Mouse (Mus musculus) CH12.LX (cell line): Measurements from ENCODE around the gene Armc5. TPM values are rescaled to one million over a fixed set of nuclear protein-coding genes. Genes with fewer than 3 reads are reported as not detected.

Source experiments
- DNase-seq: peaks from one replicate; pipeline ENCODE4 v3.0.0-alpha.2; 2013; ENCODE audit errors: extremely low read depth
- H3K27ac ChIP-seq: 2 replicates; pipeline ENCODE4 v1.5.1; 2012; ENCODE audit warnings: low read depth, mild to moderate bottlenecking, control low read depth, moderate library complexity; ENCODE audit not compliant: insufficient read depth
- H3K27me3 ChIP-seq: replicated peaks from 2 replicates; pipeline ENCODE3; 2012; ENCODE audit warnings: inconsistent platforms
- H3K36me3 ChIP-seq, 2 experiments: replicated peaks in 1 of 2; 2 replicates each; pipeline versions ENCODE3 to v1.6.1; 2012; ENCODE audit warnings: inconsistent platforms in 1 of 2, low read length in 1 of 2, mild to moderate bottlenecking in 1 of 2, mixed read lengths in 1 of 2, moderate library complexity in 1 of 2; ENCODE audit not compliant: control insufficient read depth in 1 of 2, insufficient read depth in 1 of 2
- H3K4me1 ChIP-seq, 2 experiments: 2 replicates each; pipeline ENCODE4 v1.6.1; 2012; ENCODE audit warnings: inconsistent platforms in 1 of 2, moderate library complexity in 1 of 2; ENCODE audit not compliant: insufficient read depth in 2 of 2, control insufficient read depth in 1 of 2
- H3K4me2 ChIP-seq: 2 replicates; pipeline ENCODE4 v1.6.1; 2012; ENCODE audit warnings: low read depth, mild to moderate bottlenecking, control low read depth; ENCODE audit not compliant: poor library complexity, insufficient read depth, severe bottlenecking
- H3K4me3 ChIP-seq, 3 experiments: fragments of 150-350 bp in 1 of 3; sonication (generic) in 1 of 3; replicated peaks in 1 of 3; 2 replicates each; pipeline versions ENCODE3 to v1.5.1; 2011 to 2012; ENCODE audit warnings: low read depth in 2 of 3, low read length in 2 of 3, mild to moderate bottlenecking in 2 of 3, moderate library complexity in 2 of 3, control low read depth in 1 of 3, improper control_type of control experiment in 1 of 3, inconsistent platforms in 1 of 3, mixed read lengths in 1 of 3; ENCODE audit not compliant: poor library complexity in 1 of 3
- H3K79me2 ChIP-seq: replicated peaks from 2 replicates; pipeline ENCODE4 v1.6.1; 2012; ENCODE audit warnings: mild to moderate bottlenecking, moderate library complexity; ENCODE audit not compliant: control insufficient read depth, poor library complexity, insufficient read depth, severe bottlenecking; ENCODE audit errors: extremely low read depth
- H3K9ac ChIP-seq: 2 replicates; pipeline ENCODE4 v1.6.1; 2012; ENCODE audit warnings: low read depth, mild to moderate bottlenecking, control low read depth, moderate library complexity; ENCODE audit not compliant: insufficient read depth
- H3K9me3 ChIP-seq: replicated peaks from 2 replicates; pipeline ENCODE3; 2012; ENCODE audit warnings: low read length, inconsistent platforms, mixed read lengths
- BHLHE40 ChIP-seq: IDR thresholded peaks from 2 replicates; pipeline ENCODE4 v1.6.1; 2011; ENCODE audit warnings: mild to moderate bottlenecking, low read depth, low read length, improper control_type of control experiment
- CHD1 ChIP-seq: IDR thresholded peaks from 2 replicates; pipeline ENCODE4 v1.6.1; 2012; ENCODE audit warnings: low read depth, low read length, improper control_type of control experiment, inconsistent platforms
- CHD2 ChIP-seq: IDR thresholded peaks from 2 replicates; pipeline ENCODE4 v1.6.1; 2011; ENCODE audit warnings: low read length, improper control_type of control experiment
- CTCF ChIP-seq, 2 experiments: IDR thresholded peaks in 1 of 2; conservative IDR thresholded peaks in 1 of 2; 2 replicates each; pipeline ENCODE4 v1.5.1; 2011 to 2012; ENCODE audit warnings: low read depth in 2 of 2, low read length in 2 of 2, improper control_type of control experiment in 1 of 2, inconsistent platforms in 1 of 2, mild to moderate bottlenecking in 1 of 2, moderate library complexity in 1 of 2
- E2F4 ChIP-seq: IDR thresholded peaks from 2 replicates; pipeline ENCODE4 v1.6.1; 2011; ENCODE audit warnings: low read depth, low read length, improper control_type of control experiment; ENCODE audit not compliant: insufficient replicate concordance
- ELF1 ChIP-seq: IDR thresholded peaks from 2 replicates; pipeline ENCODE4 v1.6.1; 2014; ENCODE audit warnings: low read depth, mild to moderate bottlenecking, inconsistent platforms, low read length, improper control_type of control experiment
- EP300 ChIP-seq: IDR thresholded peaks from 2 replicates; pipeline ENCODE4 v1.6.1; 2011; ENCODE audit warnings: low read length, improper control_type of control experiment
- ETS1 ChIP-seq: conservative IDR thresholded peaks from 2 replicates; pipeline ENCODE4 v1.6.1; 2012; ENCODE audit warnings: low read depth, mild to moderate bottlenecking, inconsistent platforms, low read length, improper control_type of control experiment, moderate library complexity
- GABPA ChIP-seq: IDR thresholded peaks from 2 replicates; pipeline ENCODE4 v1.6.1; 2012; ENCODE audit warnings: low read depth, low read length, improper control_type of control experiment, inconsistent platforms; ENCODE audit not compliant: insufficient replicate concordance
- HCFC1 ChIP-seq: IDR thresholded peaks from 2 replicates; pipeline ENCODE4 v1.6.1; 2012; ENCODE audit warnings: low read depth, mild to moderate bottlenecking, inconsistent platforms, low read length, improper control_type of control experiment
- IRF4 ChIP-seq: IDR thresholded peaks from 2 replicates; pipeline ENCODE4 v1.6.1; 2014; ENCODE audit warnings: low read depth, mild to moderate bottlenecking, inconsistent platforms, low read length, improper control_type of control experiment
- JUN ChIP-seq: IDR thresholded peaks from 2 replicates; pipeline ENCODE4 v1.6.1; 2011; ENCODE audit warnings: low read depth, mild to moderate bottlenecking, low read length, improper control_type of control experiment, moderate library complexity; ENCODE audit not compliant: insufficient read depth
- JUND ChIP-seq: conservative IDR thresholded peaks from 2 replicates; pipeline ENCODE4 v1.6.1; 2011; ENCODE audit warnings: low read depth, low read length, improper control_type of control experiment
- KAT2A ChIP-seq: IDR thresholded peaks from 2 replicates; pipeline ENCODE4 v1.6.1; 2012; ENCODE audit warnings: low read length, improper control_type of control experiment, inconsistent platforms; ENCODE audit not compliant: insufficient replicate concordance
- MAFK ChIP-seq: IDR thresholded peaks from 2 replicates; pipeline ENCODE4 v1.6.1; 2011; ENCODE audit warnings: low read length, improper control_type of control experiment; ENCODE audit not compliant: insufficient replicate concordance
- MAX ChIP-seq: IDR thresholded peaks from 2 replicates; pipeline ENCODE4 v1.6.1; 2011; ENCODE audit warnings: low read length, improper control_type of control experiment
- MAZ ChIP-seq: IDR thresholded peaks from 2 replicates; pipeline ENCODE4 v1.6.1; 2012; ENCODE audit warnings: low read depth, mild to moderate bottlenecking, inconsistent platforms, low read length, improper control_type of control experiment, moderate library complexity
- MEF2A ChIP-seq: IDR thresholded peaks from 2 replicates; pipeline ENCODE4 v1.6.1; 2014; ENCODE audit warnings: low read depth, mild to moderate bottlenecking, inconsistent platforms, low read length, improper control_type of control experiment, borderline replicate concordance
- MXI1 ChIP-seq: IDR thresholded peaks from 2 replicates; pipeline ENCODE4 v1.6.1; 2011; ENCODE audit warnings: mild to moderate bottlenecking, low read depth, low read length, improper control_type of control experiment
- MYC ChIP-seq: IDR thresholded peaks from 2 replicates; pipeline ENCODE4 v1.6.1; 2011; ENCODE audit warnings: low read depth, mild to moderate bottlenecking, improper control_type of control experiment, low read length
- NELFE ChIP-seq: IDR thresholded peaks from 2 replicates; pipeline ENCODE4 v1.6.1; 2011; ENCODE audit warnings: low read depth, low read length, improper control_type of control experiment
- NRF1 ChIP-seq: IDR thresholded peaks from 2 replicates; pipeline ENCODE4 v1.6.1; 2014; ENCODE audit warnings: low read depth, mild to moderate bottlenecking, inconsistent platforms, low read length, improper control_type of control experiment, moderate library complexity
- PAX5 ChIP-seq: IDR thresholded peaks from 2 replicates; pipeline ENCODE4 v1.6.1; 2012; ENCODE audit warnings: low read length, inconsistent platforms, mixed read lengths
- POLR2A ChIP-seq: IDR thresholded peaks from 2 replicates; pipeline ENCODE4 v1.6.1; 2011; ENCODE audit warnings: low read depth, mild to moderate bottlenecking, improper control_type of control experiment, low read length
- POLR2AphosphoS2 ChIP-seq: IDR thresholded peaks from 2 replicates; pipeline ENCODE4 v1.6.1; 2011; ENCODE audit warnings: low read depth, low read length, improper control_type of control experiment
- RAD21 ChIP-seq: IDR thresholded peaks from 2 replicates; pipeline ENCODE4 v1.6.1; 2011; ENCODE audit warnings: low read depth, mild to moderate bottlenecking, low read length, improper control_type of control experiment, moderate library complexity
- RCOR1 ChIP-seq: conservative IDR thresholded peaks from 2 replicates; pipeline ENCODE4 v1.6.1; 2012; ENCODE audit warnings: low read depth, mild to moderate bottlenecking, inconsistent platforms, low read length, improper control_type of control experiment
- SIN3A ChIP-seq: IDR thresholded peaks from 2 replicates; pipeline ENCODE4 v1.6.1; 2012; ENCODE audit warnings: low read length, improper control_type of control experiment, inconsistent platforms
- SMC3 ChIP-seq: IDR thresholded peaks from 2 replicates; pipeline ENCODE4 v1.6.1; 2011; ENCODE audit warnings: low read depth, low read length, improper control_type of control experiment
- TBP ChIP-seq: conservative IDR thresholded peaks from 2 replicates; pipeline ENCODE4 v1.6.1; 2011; ENCODE audit warnings: low read depth, low read length, improper control_type of control experiment
- TCF12 ChIP-seq: IDR thresholded peaks from 2 replicates; pipeline ENCODE4 v1.6.1; 2014; ENCODE audit warnings: low read depth, mild to moderate bottlenecking, inconsistent platforms, low read length, improper control_type of control experiment
- UBTF ChIP-seq: IDR thresholded peaks from 2 replicates; pipeline ENCODE4 v1.6.1; 2012; ENCODE audit warnings: low read depth, mild to moderate bottlenecking, inconsistent platforms, low read length, improper control_type of control experiment, moderate library complexity
- USF1 ChIP-seq: IDR thresholded peaks from 2 replicates; pipeline ENCODE4 v1.6.1; 2014; ENCODE audit warnings: low read depth, mild to moderate bottlenecking, inconsistent platforms, low read length, improper control_type of control experiment
- USF2 ChIP-seq: conservative IDR thresholded peaks from 2 replicates; pipeline ENCODE4 v1.6.1; 2011; ENCODE audit warnings: low read depth, low read length, improper control_type of control experiment
- ZC3H11A ChIP-seq: IDR thresholded peaks from 2 replicates; pipeline ENCODE4 v1.6.1; 2012; ENCODE audit warnings: low read depth, mild to moderate bottlenecking, inconsistent platforms, low read length, improper control_type of control experiment
- ZKSCAN1 ChIP-seq: IDR thresholded peaks from 2 replicates; pipeline ENCODE4 v1.6.1; 2012; ENCODE audit warnings: low read depth, inconsistent platforms, low read length, improper control_type of control experiment, borderline replicate concordance
- ZMIZ1 ChIP-seq: IDR thresholded peaks from 2 replicates; pipeline ENCODE4 v1.6.1; 2012; ENCODE audit warnings: low read depth, mild to moderate bottlenecking, inconsistent platforms, low read length, improper control_type of control experiment
- ZNF384 ChIP-seq: IDR thresholded peaks from 2 replicates; pipeline ENCODE4 v1.6.1; 2012; ENCODE audit warnings: low read depth, low read length, improper control_type of control experiment, inconsistent platforms
- dilution Hi-C: fragments of 300-500 bp; cut with MboI; formaldehyde crosslinking; loops from 2 replicates; pipeline ENCODE4 v1.14.3; 2020; ENCODE audit warnings: low sequenced_read_pairs; ENCODE audit not compliant: extremely low pct_unique_long_range_greater_than_20kb, extremely low pct_ligation_motif_present
- in situ Hi-C: fragments of 300-500 bp; cut with MboI; formaldehyde crosslinking; loops from 3 replicates; pipeline ENCODE4 v1.14.3; 2019; ENCODE audit warnings: low sequenced_read_pairs, low pct_ligation_motif_present, low pct_unique_long_range_greater_than_20kb, mixed read lengths
- polyA plus RNA-seq: library from polyadenylated mRNA; unstranded; fragments of >175 nt; gene quantifications from 2 replicates; pipeline ENCODE4 v1.2.1, GENCODE M21; 2012; ENCODE audit warnings: low read depth; ENCODE audit not compliant: insufficient read length
- total RNA-seq, 2 experiments: library from RNA; depleted of rRNA; stranded (reverse); fragments of 300-350 nt in 1 of 2; fragments of >200 nt in 1 of 2; gene quantifications; 2 replicates each; pipeline ENCODE4 v1.2.3; 2012 to 2014

The Armc5 gene
- total RNA-seq (2012; rRNA removed) (10.7 and 11.6 TPM in 2 replicates), total RNA-seq (2014; rRNA removed) (5.0 and 6.0 TPM in 2 replicates), polyA plus RNA-seq (12.2 and 14.4 TPM in 2 replicates)

DNA sequence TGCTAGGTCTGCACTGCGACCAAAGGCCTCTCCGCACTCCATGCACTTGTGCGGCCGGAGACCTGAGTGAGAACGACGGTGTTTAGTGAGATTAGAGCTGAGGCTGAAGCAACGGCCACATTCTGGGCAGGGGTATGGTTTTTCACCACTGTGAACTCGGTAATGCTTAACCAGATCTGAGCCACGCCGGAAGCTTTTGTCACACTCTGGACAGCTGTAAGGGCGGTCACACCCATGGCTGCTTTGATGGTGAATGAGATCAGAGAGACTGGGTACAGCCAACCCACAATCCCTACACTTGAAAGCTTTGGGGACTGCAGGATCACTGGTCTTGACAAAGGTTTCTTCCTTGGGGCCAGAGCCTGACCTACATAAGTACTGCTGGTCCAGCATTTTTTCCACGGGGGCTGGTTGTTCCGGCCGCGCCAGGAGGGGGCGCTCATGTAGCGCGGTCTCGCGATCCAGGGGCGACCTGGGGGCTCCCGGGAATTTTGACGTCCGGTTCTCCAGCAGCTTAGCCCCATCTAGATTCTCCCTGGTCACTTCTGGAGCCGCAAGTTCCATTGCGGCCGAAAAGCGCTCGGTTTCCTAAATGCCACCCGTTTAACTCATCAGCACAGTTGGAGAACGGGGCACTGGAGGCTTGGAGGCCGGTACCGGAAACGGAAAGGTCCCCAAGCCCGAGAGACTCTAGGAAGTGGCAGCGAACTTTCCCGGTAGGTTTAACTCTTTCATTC lies at the start of gene Armc5:
Armc5 (plus strand) TSS at position 487 of the 737 bp plus-strand sequence.
- peak; percentile 60 for DNase-seq

GRCm38 (mm10) chr7:128201607-128202006 lies 35.5 kb upstream of the Armc5 start:
- peaks cover 27% of the 10 kb centered on the region for H3K27me3 ChIP-seq
- H3K4me2 ChIP-seq: no peak overlapping the region
- in situ Hi-C loops (loop anchor here (10.0 kb wide), 1 partner anchor 207 kb away; the partner anchor contains the start of gene Pycard), dilution Hi-C loops (no loop called here)
- DNase-seq: no peak
- H3K4me3 ChIP-seq: no peak overlapping the region
- H3K4me1 ChIP-seq: no peaks in the 10 kb centered on the region; a peak in 1 of 4 replicates
- H3K9me3 ChIP-seq: peaks cover 4% of the 10 kb centered on the region
- H3K79me2 ChIP-seq: no peaks in the 10 kb centered on the region
- H3K9ac ChIP-seq: no peak overlapping the region
- no peaks in the 10 kb centered on the region for H3K36me3 ChIP-seq
- H3K27ac ChIP-seq: no peak overlapping the region
- TF ChIP-seq JUN: no peak
- TF ChIP-seq CTCF (conservative IDR thresholded peaks at IDR 0.05 in 1 of 2, IDR thresholded peaks at IDR 0.05 in 1 of 2; ENCODE audit: low read depth in 2 of 2, low read length in 2 of 2): no peak
- no peak for TF ChIP-seq GABPA
- no peak for TF ChIP-seq NRF1
- no peak for TF ChIP-seq POLR2AphosphoS2
- TF ChIP-seq ZNF384: no peak
- no peak for TF ChIP-seq TBP
- TF ChIP-seq ZC3H11A: no peak
- TF ChIP-seq BHLHE40: no peak
- TF ChIP-seq NELFE: no peak
- no peak for TF ChIP-seq ETS1
- no peak for TF ChIP-seq E2F4
- TF ChIP-seq MAZ: no peak
- TF ChIP-seq SMC3: no peak
- no peak for TF ChIP-seq MEF2A

More for the DNA sequence above, at the start of gene Armc5:
- 0 out of 2 replicates have a peak, but pooled peaks have one; percentile 52 for TF ChIP-seq KAT2A
- peak; percentile 43; the same call in 1 of the 2 replicates for TF ChIP-seq MAZ
- TF ChIP-seq CHD2: peak; percentile 79
- TF ChIP-seq IRF4: peak; percentile 63; the same call in 1 of the 2 replicates
- TF ChIP-seq PAX5: no peak
- TF ChIP-seq MAFK: peak; percentile 81
- peak; percentile 22 to 78; a peak in 2 of 4 replicates for TF ChIP-seq CTCF (conservative IDR thresholded peaks at IDR 0.05 in 1 of 2, IDR thresholded peaks at IDR 0.05 in 1 of 2; ENCODE audit: low read depth in 2 of 2, low read length in 2 of 2)
- TF ChIP-seq RAD21: peak; percentile 44
- peak; percentile 47; the same call in 1 of the 2 replicates for TF ChIP-seq SIN3A
- no peak for TF ChIP-seq TBP
- peak; percentile 20; the same call in 1 of the 2 replicates for TF ChIP-seq MXI1
- TF ChIP-seq JUN: no peak
- 0 out of 2 replicates have a peak, but pooled peaks have one; percentile 11 for TF ChIP-seq MAX
- no peak for TF ChIP-seq ZKSCAN1
- TF ChIP-seq JUND: no peak
- TF ChIP-seq POLR2AphosphoS2: no peak
- no peak for TF ChIP-seq ZMIZ1
- no peak for TF ChIP-seq BHLHE40
- no peak for TF ChIP-seq E2F4
- peak; percentile 31; the same call in 1 of the 2 replicates for TF ChIP-seq ZNF384
- TF ChIP-seq TCF12: no peak; the same call in 1 of the 2 replicates
- no peak for TF ChIP-seq USF1
- no peak for TF ChIP-seq UBTF
- TF ChIP-seq GABPA: no peak
- TF ChIP-seq EP300: no peak
- no peak for TF ChIP-seq NRF1
- no peak for TF ChIP-seq CHD1
- TF ChIP-seq NELFE: peak; percentile 52
- peak; percentile 81 for TF ChIP-seq ELF1
- 0 out of 2 replicates have a peak, but pooled peaks have one; percentile 18 for TF ChIP-seq MEF2A
- TF ChIP-seq HCFC1: no peak
- no peak for TF ChIP-seq ETS1
- no peak for TF ChIP-seq MYC
- 0 out of 2 replicates have a peak, but pooled peaks have one; percentile 57 for TF ChIP-seq RCOR1
- peak; percentile 43 for TF ChIP-seq SMC3
- TF ChIP-seq USF2: no peak
- no peak for TF ChIP-seq POLR2A
- no peak for TF ChIP-seq ZC3H11A
- Histone ChIP-seq H3K4me3 (peak within 1 kb of the TSS; percentile 82 to 85 (median 84)), H3K27me3 (no peaks in the 10 kb centered on the region), H3K79me2 (no peaks in the 10 kb centered on the region), H3K4me1 (peaks cover 16 to 49% of the 10 kb centered on the region in 2 experiments), H3K36me3 (peaks cover 23 to 38% of the 10 kb centered on the region in 2 experiments), H3K9ac (peak within 1 kb of the TSS; percentile 94), H3K4me2 (peak within 1 kb of the TSS; percentile 48), H3K9me3 (no peaks in the 10 kb centered on the region), H3K27ac (peak within 1 kb of the TSS; percentile 94)
- dilution Hi-C loops: no loop called here
- in situ Hi-C loops: no loop called here
